Mouse (Mus musculus) MEL (cell line): ENCODE data around the gene Prdm11. TPM values are rescaled to one million over a fixed set of nuclear protein-coding genes. Genes with fewer than 3 reads are reported as not detected.

Source experiments
- DNase-seq: peaks from one replicate; pipeline ENCODE4 v3.0.0; 2011; ENCODE audit warnings: low read depth, low spot score
- H3K27ac ChIP-seq: 2 replicates; pipeline ENCODE4 v1.5.1; 2012; ENCODE audit warnings: low read depth, mild to moderate bottlenecking, control low read depth, low read length, moderate library complexity; ENCODE audit not compliant: control insufficient read depth
- H3K27me3 ChIP-seq, 2 experiments: fragments of 150-350 bp in 1 of 2; sonication (generic) in 1 of 2; 2 replicates each; pipeline ENCODE4 v1.6.1; 2012; ENCODE audit warnings: low read length in 2 of 2, mild to moderate bottlenecking in 2 of 2, improper control_type of control experiment in 1 of 2, moderate library complexity in 1 of 2; ENCODE audit not compliant: insufficient read depth in 2 of 2, control insufficient read depth in 1 of 2
- H3K36me3 ChIP-seq, 2 experiments: 2 replicates each; pipeline ENCODE4 v1.6.1; 2012 to 2014; ENCODE audit warnings: low read length in 2 of 2, improper control_type of control experiment in 1 of 2, inconsistent platforms in 1 of 2, mild to moderate bottlenecking in 1 of 2; ENCODE audit not compliant: insufficient read depth in 2 of 2, control insufficient read depth in 1 of 2
- H3K4me1 ChIP-seq, 2 experiments: fragments of 150-350 bp in 1 of 2; sonication (generic) in 1 of 2; 2 replicates each; pipeline ENCODE4 v1.6.1; 2012; ENCODE audit warnings: low read length in 2 of 2, improper control_type of control experiment in 1 of 2, mild to moderate bottlenecking in 1 of 2; ENCODE audit not compliant: insufficient read depth in 2 of 2, control insufficient read depth in 1 of 2
- H3K4me3 ChIP-seq, 2 experiments: fragments of 150-350 bp in 1 of 2; sonication (generic) in 1 of 2; 2 replicates each; pipeline ENCODE4 v1.5.1; 2012; ENCODE audit warnings: low read depth in 2 of 2, low read length in 2 of 2, mild to moderate bottlenecking in 2 of 2, moderate library complexity in 2 of 2, control low read depth in 1 of 2, improper control_type of control experiment in 1 of 2; ENCODE audit not compliant: control insufficient read depth in 1 of 2, insufficient read depth in 1 of 2
- H3K79me2 ChIP-seq: 2 replicates; pipeline ENCODE4 v1.6.1; 2012; ENCODE audit warnings: mild to moderate bottlenecking, low read length, moderate library complexity; ENCODE audit not compliant: control insufficient read depth, poor library complexity, insufficient read depth
- H3K9ac ChIP-seq: 2 replicates; pipeline ENCODE4 v1.6.1; 2012; ENCODE audit warnings: low read depth, mild to moderate bottlenecking, control low read depth, low read length, moderate library complexity; ENCODE audit not compliant: control insufficient read depth, poor library complexity, severe bottlenecking
- H3K9me3 ChIP-seq: fragments of 150-350 bp; sonication (generic); replicated peaks from 2 replicates; pipeline ENCODE4 v1.6.1; 2012; ENCODE audit warnings: mild to moderate bottlenecking, low read length, improper control_type of control experiment, moderate library complexity; ENCODE audit not compliant: insufficient read depth
- CHD1 ChIP-seq: IDR thresholded peaks from 2 replicates; pipeline ENCODE4 v1.6.1; 2012; ENCODE audit warnings: low read depth, mild to moderate bottlenecking, inconsistent platforms, low read length, improper control_type of control experiment
- CHD2 ChIP-seq: IDR thresholded peaks from 2 replicates; pipeline ENCODE4 v1.6.1; 2011; ENCODE audit warnings: low read length, improper control_type of control experiment
- CTCF ChIP-seq, 3 experiments: IDR thresholded peaks in 2 of 3; conservative IDR thresholded peaks in 1 of 3; 2 replicates each; pipeline ENCODE4 v1.5.1; 2011 to 2012; ENCODE audit warnings: low read length in 3 of 3, low read depth in 2 of 3, mild to moderate bottlenecking in 2 of 3, improper control_type of control experiment in 1 of 3, inconsistent platforms in 1 of 3, mixed read lengths in 1 of 3, moderate library complexity in 1 of 3; ENCODE audit not compliant: control insufficient read depth in 1 of 3, insufficient read depth in 1 of 3, poor library complexity in 1 of 3, severe bottlenecking in 1 of 3
- E2F4 ChIP-seq: IDR thresholded peaks from 2 replicates; pipeline ENCODE4 v1.6.1; 2011; ENCODE audit warnings: low read depth, low read length, improper control_type of control experiment, borderline replicate concordance
- EP300 ChIP-seq, 2 experiments: IDR thresholded peaks; 2 replicates each; pipeline ENCODE4 v1.6.1; 2011; ENCODE audit warnings: improper control_type of control experiment in 2 of 2, low read length in 2 of 2, low read depth in 1 of 2, mild to moderate bottlenecking in 1 of 2
- ETS1 ChIP-seq: IDR thresholded peaks from 2 replicates; pipeline ENCODE4 v1.6.1; 2012; ENCODE audit warnings: low read depth, mild to moderate bottlenecking, inconsistent platforms, low read length, improper control_type of control experiment, moderate library complexity
- GABPA ChIP-seq: IDR thresholded peaks from 2 replicates; pipeline ENCODE4 v1.6.1; 2012; ENCODE audit warnings: low read depth, mild to moderate bottlenecking, inconsistent platforms, low read length, improper control_type of control experiment, moderate library complexity
- JUND ChIP-seq: IDR thresholded peaks from 2 replicates; pipeline ENCODE4 v1.6.1; 2011; ENCODE audit warnings: low read depth, mild to moderate bottlenecking, improper control_type of control experiment, low read length
- KAT2A ChIP-seq: conservative IDR thresholded peaks from 2 replicates; pipeline ENCODE4 v1.6.1; 2012; ENCODE audit warnings: low read depth, low read length, improper control_type of control experiment, inconsistent platforms
- MAFK ChIP-seq: IDR thresholded peaks from 2 replicates; pipeline ENCODE4 v1.6.1; 2011; ENCODE audit warnings: low read depth, mild to moderate bottlenecking, low read length, improper control_type of control experiment, borderline replicate concordance
- MAX ChIP-seq: IDR thresholded peaks from 2 replicates; pipeline ENCODE4 v1.6.1; 2011; ENCODE audit warnings: low read length, improper control_type of control experiment
- MAZ ChIP-seq: IDR thresholded peaks from 2 replicates; pipeline ENCODE4 v1.6.1; 2012; ENCODE audit warnings: low read depth, mild to moderate bottlenecking, inconsistent platforms, low read length, improper control_type of control experiment
- MEF2A ChIP-seq: IDR thresholded peaks from 2 replicates; pipeline ENCODE4 v1.6.1; 2014; ENCODE audit warnings: low read depth, mild to moderate bottlenecking, inconsistent platforms, low read length, improper control_type of control experiment; ENCODE audit not compliant: poor library complexity, insufficient replicate concordance, severe bottlenecking; ENCODE audit errors: extremely low read depth
- MXI1 ChIP-seq: IDR thresholded peaks from 2 replicates; pipeline ENCODE4 v1.6.1; 2011; ENCODE audit warnings: mild to moderate bottlenecking, low read depth, low read length, improper control_type of control experiment
- MYB ChIP-seq: IDR thresholded peaks from 2 replicates; pipeline ENCODE4 v1.6.1; 2011; ENCODE audit warnings: mild to moderate bottlenecking, low read depth, low read length, improper control_type of control experiment
- POLR2A ChIP-seq, 2 experiments: IDR thresholded peaks; 2 replicates each; pipeline ENCODE4 v1.6.1; 2011 to 2012; ENCODE audit warnings: low read length in 2 of 2, mild to moderate bottlenecking in 2 of 2, control low read depth in 1 of 2, improper control_type of control experiment in 1 of 2, low read depth in 1 of 2, moderate library complexity in 1 of 2; ENCODE audit not compliant: control insufficient read depth in 1 of 2, insufficient read depth in 1 of 2, poor library complexity in 1 of 2
- POLR2AphosphoS5 ChIP-seq: IDR thresholded peaks from 2 replicates; pipeline ENCODE4 v1.6.1; 2012; ENCODE audit warnings: low read depth, borderline replicate concordance, mild to moderate bottlenecking, inconsistent platforms, low read length, moderate library complexity, mixed read lengths
- RAD21 ChIP-seq: IDR thresholded peaks from 2 replicates; pipeline ENCODE4 v1.6.1; 2011; ENCODE audit warnings: mild to moderate bottlenecking, low read depth, low read length, improper control_type of control experiment
- SMC3 ChIP-seq: IDR thresholded peaks from 2 replicates; pipeline ENCODE4 v1.6.1; 2011; ENCODE audit warnings: low read depth, low read length, improper control_type of control experiment
- TAL1 ChIP-seq: IDR thresholded peaks from 2 replicates; pipeline ENCODE4 v1.6.1; 2012; ENCODE audit warnings: mild to moderate bottlenecking, inconsistent platforms, low read length, moderate library complexity, mixed read lengths
- TCF12 ChIP-seq: IDR thresholded peaks from 2 replicates; pipeline ENCODE4 v1.6.1; 2014; ENCODE audit warnings: low read depth, mild to moderate bottlenecking, inconsistent platforms, low read length, improper control_type of control experiment, moderate library complexity
- USF1 ChIP-seq: IDR thresholded peaks from 2 replicates; pipeline ENCODE4 v1.6.1; 2014; ENCODE audit warnings: low read depth, mild to moderate bottlenecking, inconsistent platforms, low read length, improper control_type of control experiment, moderate library complexity
- ZKSCAN1 ChIP-seq: IDR thresholded peaks from 2 replicates; pipeline ENCODE4 v1.6.1; 2012; ENCODE audit warnings: low read depth, mild to moderate bottlenecking, inconsistent platforms, low read length, improper control_type of control experiment, moderate library complexity
- ZMIZ1 ChIP-seq: IDR thresholded peaks from 2 replicates; pipeline ENCODE4 v1.6.1; 2012; ENCODE audit warnings: low read depth, mild to moderate bottlenecking, inconsistent platforms, low read length, improper control_type of control experiment, moderate library complexity
- ZNF384 ChIP-seq: IDR thresholded peaks from 2 replicates; pipeline ENCODE4 v1.6.1; 2012; ENCODE audit warnings: low read depth, mild to moderate bottlenecking, inconsistent platforms, low read length, improper control_type of control experiment
- polyA plus RNA-seq, 2 experiments: library from polyadenylated mRNA; stranded (reverse) in 1 of 2; unstranded in 1 of 2; fragments of >175 nt in 1 of 2; fragments of >200 nt in 1 of 2; gene quantifications; 2 replicates each; pipeline versions ENCODE4 v1.2.1 to v1.2.4; 2012; ENCODE audit warnings: low replicate concordance in 2 of 2, low read depth in 1 of 2; ENCODE audit not compliant: insufficient read length in 2 of 2, insufficient read depth in 1 of 2, missing spikeins in 1 of 2
- total RNA-seq: library from RNA; depleted of rRNA; stranded (reverse); fragments of 300-350 nt; gene quantifications from 2 replicates; pipeline ENCODE4 v1.2.3, GENCODE M21; 2012

The Prdm11 gene
- total and polyA plus RNA-seq, 3 experiments, result 5.5 to 9.2 TPM; not detected in 1

DNA sequence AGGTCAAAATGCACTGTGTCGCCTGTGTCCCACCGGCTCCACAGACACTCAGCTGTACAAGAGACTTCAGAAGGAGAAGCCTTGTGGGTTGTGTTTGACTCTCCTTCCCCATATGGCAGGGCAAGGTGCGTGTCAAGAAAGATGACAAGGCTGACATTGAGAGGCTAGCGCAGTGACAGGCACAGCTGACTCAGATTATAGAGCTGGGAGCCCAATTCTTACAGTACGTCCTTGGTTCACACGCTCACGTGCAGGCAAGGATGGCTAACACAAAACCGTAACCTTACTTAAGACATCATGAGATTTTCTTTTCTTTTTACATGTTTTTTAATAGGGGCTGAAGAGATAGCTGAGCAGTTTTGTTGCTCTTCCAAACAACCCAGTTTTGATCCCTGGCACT is 28.8 kb downstream of the Prdm11 start:
- H3K79me2 ChIP-seq, result no peaks in the 10 kb centered on the region; the same call in 1 of the 2 replicates
- H3K4me1 ChIP-seq, result no peaks in the 10 kb centered on the region
- H3K36me3 ChIP-seq, result peaks cover 0 to 2% of the 10 kb centered on the region in 2 experiments; a peak in 1 of 4 replicates
- H3K27me3 ChIP-seq, result no peaks in the 10 kb centered on the region
- no peak for DNase-seq
- no peaks in the 10 kb centered on the region for H3K9me3 ChIP-seq
- no peak overlapping the region for H3K9ac ChIP-seq
- no peak for TF ChIP-seq MXI1
- no peak for TF ChIP-seq MAFK
- TF ChIP-seq MAX, result no peak
- no peak for TF ChIP-seq POLR2AphosphoS5
- no peak for TF ChIP-seq E2F4
- no peak for TF ChIP-seq KAT2A
- no peak for TF ChIP-seq ZKSCAN1
- no peak for TF ChIP-seq USF1
- TF ChIP-seq POLR2A (IDR thresholded peaks at IDR 0.05; ENCODE audit: control insufficient read depth in 1 of 2, insufficient read depth in 1 of 2, low read depth in 1 of 2, low read length in 2 of 2, poor library complexity in 1 of 2), result no peak
- TF ChIP-seq SMC3, result no peak
- TF ChIP-seq CHD1, result no peak
- TF ChIP-seq MYB, result no peak
- no peak for TF ChIP-seq MEF2A
- no peak for TF ChIP-seq ZMIZ1
- TF ChIP-seq CHD2, result no peak
- no peak for TF ChIP-seq ZNF384
- TF ChIP-seq TAL1, result no peak
- no peak overlapping the region for H3K4me3 ChIP-seq
- H3K27ac ChIP-seq, result no peak overlapping the region

GRCm38 (mm10) chr2:93015041-93015440 is 30.9 kb downstream of the Prdm11 start:
- H3K4me1 ChIP-seq, result no peaks in the 10 kb centered on the region

More at GRCm38 (mm10) chr2:93015041-93015440, 30.9 kb downstream of the Prdm11 start:
- Histone ChIP-seq H3K27me3 (no peaks in the 10 kb centered on the region), H3K27ac (no peak overlapping the region), H3K4me3 (peak overlapping the region; percentile 43 to 57), H3K79me2 (no peaks in the 10 kb centered on the region; the same call in 1 of the 2 replicates)
- DNase-seq, result peak; percentile 35
- TF ChIP-seq MAX, result no peak
- no peak for TF ChIP-seq E2F4
- TF ChIP-seq MXI1, result no peak
- TF ChIP-seq POLR2A (IDR thresholded peaks at IDR 0.05; ENCODE audit: control insufficient read depth in 1 of 2, insufficient read depth in 1 of 2, low read depth in 1 of 2, low read length in 2 of 2, poor library complexity in 1 of 2), result no peak
- no peak for TF ChIP-seq RAD21
- TF ChIP-seq CHD2, result no peak
- no peak for TF ChIP-seq SMC3
- no peak for TF ChIP-seq GABPA
- TF ChIP-seq CTCF (IDR thresholded peaks at IDR 0.05 in 2 of 3, conservative IDR thresholded peaks at IDR 0.05 in 1 of 3; ENCODE audit: control insufficient read depth in 1 of 3, insufficient read depth in 1 of 3, low read depth in 2 of 3, low read length in 3 of 3, poor library complexity in 1 of 3, severe bottlenecking in 1 of 3), result no peak
- TF ChIP-seq MAZ, result no peak
- TF ChIP-seq USF1, result no peak
- no peak for TF ChIP-seq JUND
- TF ChIP-seq EP300 (IDR thresholded peaks at IDR 0.05; ENCODE audit: low read depth in 1 of 2, low read length in 2 of 2), result no peak
- no peak for TF ChIP-seq ETS1
- no peak for TF ChIP-seq TCF12
- TF ChIP-seq, all 39 proteins: peak for 0
- peak overlapping the region; percentile 64 for H3K9ac ChIP-seq
- no peaks in the 10 kb centered on the region for H3K9me3 ChIP-seq
- H3K36me3 ChIP-seq, result peaks cover 0 to 2% of the 10 kb centered on the region in 2 experiments; a peak in 1 of 4 replicates
